In genomic region chr14:57797551-57797950, GRCm38 (mm10) we compare ENCODE assay signal across 8 mouse cellular contexts. TPM values are rescaled to one million over a fixed set of nuclear protein-coding genes. Genes with fewer than 3 reads are reported as not detected.
DNase-seq lines count a peak whose midpoint lies in the region; ATAC-seq and TF ChIP-seq lines count a peak whose summit lies in the region.

No protein-coding gene starts in this region.

- peak; percentile 10 for DNase-seq in adrenal gland, adult 8-10 months
- no peak for DNase-seq in adrenal gland, postnatal 14 days
- DNase-seq in testis, postnatal 10 days (ENCODE audit: low spot score) = no peak
- peak; percentile 19 for DNase-seq in lung, adult 2 months
- DNase-seq in splenic B cell, adult 2 months (ENCODE audit: low read depth, low spot score) = peak; percentile 30
- no peak for DNase-seq in right cerebral cortex, postnatal 4 days

- peak overlapping the region; percentile 99 for H3K4me3 ChIP-seq in testis, adult 2 months (ENCODE audit: control insufficient read depth, low read depth, low read length)
- peak overlapping the region; percentile 91 for H3K4me3 ChIP-seq in hindbrain, embryonic 15.5 days
- H3K4me3 ChIP-seq in lung, adult 2 months (replicated peaks; ENCODE audit: extremely low read depth, low read depth, low read length) = peak overlapping the region; percentile 84

- no peaks in the 10 kb centered on the region for H3K27me3 ChIP-seq in testis, adult 2 months (ENCODE audit: control insufficient read depth, insufficient read depth, low read length)
- no peaks in the 10 kb centered on the region for H3K27me3 ChIP-seq in hindbrain, embryonic 15.5 days
- no peaks in the 10 kb centered on the region for H3K27me3 ChIP-seq in splenic B cell, adult 2 months (ENCODE audit: control insufficient read depth, insufficient read depth, low read length, poor library complexity, severe bottlenecking)

- peaks cover 5% of the 10 kb centered on the region for H3K4me1 ChIP-seq in testis, adult 2 months (ENCODE audit: control insufficient read depth, insufficient read depth, low read length)
- H3K4me1 ChIP-seq in hindbrain, embryonic 15.5 days (replicated peaks) = peaks cover 23% of the 10 kb centered on the region
- peaks cover 12% of the 10 kb centered on the region for H3K4me1 ChIP-seq in lung, adult 2 months (ENCODE audit: control insufficient read depth, insufficient read depth, low read length)

- peak; percentile 80 for ATAC-seq in hindbrain, embryonic 15.5 days (ENCODE audit: low FRiP score, low read depth)

- TF ChIP-seq CTCF in testis, adult 2 months (IDR thresholded peaks at IDR 0.05; ENCODE audit: control insufficient read depth, insufficient read depth, insufficient replicate concordance, low read depth, low read length) = no peak
- TF ChIP-seq CTCF in lung, adult 2 months (IDR thresholded peaks at IDR 0.05; ENCODE audit: insufficient read depth, low read length) = no peak

- no peak for TF ChIP-seq POLR2A in testis, adult 2 months (IDR thresholded peaks at IDR 0.05; ENCODE audit: control insufficient read depth, low read depth, low read length)
- no peak for TF ChIP-seq POLR2A in lung, adult 2 months (IDR thresholded peaks at IDR 0.05; ENCODE audit: borderline replicate concordance, extremely low read depth, low read depth, low read length)

- 12% methylated on average over 7 of the region's 7 CpGs for WGBS in hindbrain, embryonic 15.5 days
- WGBS in lung, adult 2 months = 13% methylated on average over 7 of the region's 7 CpGs

- H3K9me3 ChIP-seq in hindbrain, embryonic 15.5 days = no peaks in the 10 kb centered on the region

- H3K9ac ChIP-seq in hindbrain, embryonic 15.5 days = peak overlapping the region; percentile 97

- H3K4me2 ChIP-seq in hindbrain, embryonic 15.5 days = peak overlapping the region; percentile 66

- H3K27ac ChIP-seq in testis, adult 2 months (ENCODE audit: control insufficient read depth, insufficient read depth, low read depth, low read length) = peak overlapping the region; percentile 82
- H3K27ac ChIP-seq in hindbrain, embryonic 15.5 days (replicated peaks) = peak overlapping the region; percentile 88

- peaks cover 1% of the 10 kb centered on the region; the same call in 1 of the 2 replicates for H3K36me3 ChIP-seq in testis, adult 2 months (ENCODE audit: control insufficient read depth, insufficient read depth, low read length)
- H3K36me3 ChIP-seq in hindbrain, embryonic 15.5 days = peaks cover 5% of the 10 kb centered on the region
- peaks cover 7% of the 10 kb centered on the region for H3K36me3 ChIP-seq in splenic B cell, adult 2 months (ENCODE audit: control insufficient read depth, insufficient read depth, low read length, poor library complexity, severe bottlenecking)

RNA-seq across cellular contexts. Expression of gene Sap18, which starts 0.4 kb away (rescaled TPM):
- 100 to 1,000 TPM in 2 of 4 experiments, 10 to 100 TPM in 2; 39.2 to 132 (median 96.1) TPM for total RNA-seq in adrenal gland, adult 8-10 months (2022)
- total RNA-seq in adrenal gland, postnatal 14 days (2021) = 35.1 and 37.1 TPM in 2 replicates
- 48.2 and 62.0 TPM in 2 replicates for polyA plus RNA-seq in testis, adult 2 months (2012; rRNA removed)
- polyA plus RNA-seq in hindbrain, embryonic 15.5 days (2015; fragmentation: Nextera tagmentation; extraction: Ambion mirVana) = 23.6 and 29.2 TPM in 2 replicates
- polyA plus RNA-seq in lung, adult 2 months (2012; rRNA removed) = 5.2 and 5.3 TPM in 2 replicates

RNA-seq across cellular contexts. Expression of gene Ska3, which starts 28.4 kb away (rescaled TPM):
- total RNA-seq in adrenal gland, adult 8-10 months (2022) = under 1 TPM in 3 of 4 experiments, not detected in 1; 0.26 to 0.87 (median 0.78) TPM
- total RNA-seq in adrenal gland, postnatal 14 days (2021) = 2.4 and 3.0 TPM in 2 replicates
- polyA plus RNA-seq in testis, adult 2 months (2012; rRNA removed) = 2.5 TPM in 2 replicates
- 8.4 and 10.6 TPM in 2 replicates for polyA plus RNA-seq in hindbrain, embryonic 15.5 days (2015; fragmentation: Nextera tagmentation; extraction: Ambion mirVana)
- polyA plus RNA-seq in lung, adult 2 months (2012; rRNA removed) = 0.06 and 0.27 TPM in 2 replicates

RNA-seq across cellular contexts. Expression of gene Mrpl57, which starts 28.5 kb away (rescaled TPM):
- total RNA-seq in adrenal gland, adult 8-10 months (2022) = 10 to 100 TPM; 91.3 to 100.0 (median 99.2) TPM
- 98.1 and 113 TPM in 2 replicates for total RNA-seq in adrenal gland, postnatal 14 days (2021)
- 116 and 132 TPM in 2 replicates for polyA plus RNA-seq in testis, adult 2 months (2012; rRNA removed)
- polyA plus RNA-seq in hindbrain, embryonic 15.5 days (2015; fragmentation: Nextera tagmentation; extraction: Ambion mirVana) = 144 and 153 TPM in 2 replicates
- polyA plus RNA-seq in lung, adult 2 months (2012; rRNA removed) = 29.7 and 35.8 TPM in 2 replicates

RNA-seq across cellular contexts. Expression of gene Lats2, which starts 39.4 kb away (rescaled TPM):
- total RNA-seq in adrenal gland, adult 8-10 months (2022) = 10 to 100 TPM; 37.7 to 49.3 (median 44.2) TPM
- total RNA-seq in adrenal gland, postnatal 14 days (2021) = 37.0 and 45.3 TPM in 2 replicates
- polyA plus RNA-seq in testis, adult 2 months (2012; rRNA removed) = 74.4 and 86.7 TPM in 2 replicates
- polyA plus RNA-seq in hindbrain, embryonic 15.5 days (2015; fragmentation: Nextera tagmentation; extraction: Ambion mirVana) = 8.1 and 8.2 TPM in 2 replicates
- polyA plus RNA-seq in lung, adult 2 months (2012; rRNA removed) = 85.5 and 111 TPM in 2 replicates

RNA-seq across cellular contexts. Expression of gene Gm49361, which starts 51.6 kb away (rescaled TPM):
- total RNA-seq in adrenal gland, adult 8-10 months (2022) = 1 to 10 TPM in 3 of 4 experiments, not detected in 1; 2.4 to 5.0 (median 2.6) TPM
- total RNA-seq in adrenal gland, postnatal 14 days (2021) = 2.0 and 3.4 TPM in 2 replicates
- 4.2 and 7.1 TPM in 2 replicates for polyA plus RNA-seq in testis, adult 2 months (2012; rRNA removed)
- polyA plus RNA-seq in hindbrain, embryonic 15.5 days (2015; fragmentation: Nextera tagmentation; extraction: Ambion mirVana) = not detected in 2 replicates
- 2.2 TPM in 1 of 2 replicates, not detected in the other for polyA plus RNA-seq in lung, adult 2 months (2012; rRNA removed)

Comparison
In these comparisons a context has a peak if more than half of its experiments do, and no peak if none do; other contexts are left out.
1. DNase-seq: peak in adrenal gland, adult 8-10 months (single experiment), lung, adult 2 months (single experiment) and splenic B cell, adult 2 months (single experiment); none in adrenal gland, postnatal 14 days (single experiment), testis, postnatal 10 days (single experiment) and right cerebral cortex, postnatal 4 days (single experiment).
2. Peak in every context shown above with its lines, with median percentiles within 50 percentile points of each other: H3K4me3 ChIP-seq.